Mouse (Mus musculus) neural tube, embryonic 13.5 days (tissue): ENCODE results near the gene Efcab6. TPM values are rescaled to one million over a fixed set of nuclear protein-coding genes. Genes with fewer than 3 reads are reported as not detected.

Experiments
- ATAC-seq: fragments of 200-750 bp; cut with Nextera tagmentation; 2 replicates; pipeline ENCODE4 v1.8.0; 2017; ENCODE audit warnings: low read depth, mild to moderate bottlenecking, moderate TSS enrichment, moderate library complexity
- H3K27ac ChIP-seq: fragments of 300-500 bp; sonication (generic); replicated peaks from 2 replicates; pipeline ENCODE4 v1.5.1; 2015; ENCODE audit warnings: moderate library complexity, mild to moderate bottlenecking, inconsistent platforms
- H3K27me3 ChIP-seq: fragments of 300-500 bp; sonication (generic); 2 replicates; pipeline ENCODE4 v1.6.1; 2015; ENCODE audit warnings: mild to moderate bottlenecking, inconsistent platforms
- H3K36me3 ChIP-seq: fragments of 300-500 bp; sonication (generic); 2 replicates; pipeline ENCODE4 v1.6.1; 2015; ENCODE audit warnings: mild to moderate bottlenecking, inconsistent platforms
- H3K4me1 ChIP-seq: fragments of 300-500 bp; sonication (generic); replicated peaks from 2 replicates; pipeline ENCODE4 v1.6.1; 2015; ENCODE audit warnings: inconsistent platforms
- H3K4me2 ChIP-seq: fragments of 300-500 bp; sonication (generic); 2 replicates; pipeline ENCODE4 v1.6.1; 2015; ENCODE audit warnings: inconsistent platforms, mild to moderate bottlenecking, moderate library complexity
- H3K4me3 ChIP-seq: fragments of 300-500 bp; sonication (generic); 2 replicates; pipeline ENCODE4 v1.5.1; 2015; ENCODE audit warnings: mild to moderate bottlenecking, inconsistent platforms
- H3K9ac ChIP-seq: fragments of 300-500 bp; sonication (generic); 2 replicates; pipeline ENCODE4 v1.6.1; 2015; ENCODE audit warnings: moderate library complexity, mild to moderate bottlenecking, inconsistent platforms
- H3K9me3 ChIP-seq: fragments of 300-500 bp; sonication (generic); 2 replicates; pipeline ENCODE4 v1.6.1; 2016; ENCODE audit warnings: inconsistent platforms
- WGBS: fragments of 180-500 bp; shearing (Covaris S2); methylation state at CpG from one replicate; pipeline ENCODE4 v1.1.7; 2015; 5-methylcytosine and 5-hydroxymethylcytosine counted together
- polyA plus RNA-seq: library from polyadenylated mRNA; unstranded; fragments of >200 nt; fragmentation: Nextera tagmentation; extraction: Ambion mirVana; gene quantifications from 2 replicates; pipeline ENCODE4 v1.2.1, GENCODE M21; 2015

Gene Efcab6
- polyA plus RNA-seq, 1 experiment from 2014 or later: 0.36 TPM

DNA sequence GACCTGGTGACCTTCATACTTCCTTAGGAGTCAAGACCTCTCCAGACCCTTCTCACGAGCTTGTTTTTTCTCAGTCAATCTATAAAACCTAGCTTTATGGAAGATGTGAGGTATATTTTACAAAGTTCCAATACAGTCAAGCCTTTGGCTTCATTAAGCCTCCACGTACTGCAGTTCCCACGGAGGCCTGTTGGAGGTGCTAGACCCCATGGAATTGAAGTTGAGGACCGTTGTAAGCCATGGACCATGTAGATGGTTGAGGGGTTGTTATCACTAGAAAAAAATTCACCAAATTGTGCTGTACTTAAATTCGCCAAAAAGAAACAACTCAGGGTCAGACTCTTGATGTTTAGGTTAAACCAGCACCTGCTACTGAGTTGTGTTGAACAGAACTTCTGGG lies 9.1 kb downstream of the Efcab6 start:
- H3K4me1 ChIP-seq: no peaks in the 10 kb centered on the region; the same call in 1 of the 2 replicates
- no peak overlapping the region for H3K4me3 ChIP-seq
- H3K27ac ChIP-seq: no peak overlapping the region
- no peak overlapping the region for H3K4me2 ChIP-seq
- no peaks in the 10 kb centered on the region for H3K36me3 ChIP-seq
- H3K9ac ChIP-seq: no peak overlapping the region
- no peaks in the 10 kb centered on the region for H3K9me3 ChIP-seq
- ATAC-seq: no peak
- 73% methylated on average over 5 of the region's 5 CpGs for WGBS
- no peaks in the 10 kb centered on the region; the same call in 1 of the 2 replicates for H3K27me3 ChIP-seq

- Histone ChIP-seq H3K36me3 (no peaks in the 10 kb centered on the region), H3K27ac (no peak overlapping the region), H3K9me3 (no peaks in the 10 kb centered on the region), H3K27me3 (no peaks in the 10 kb centered on the region; the same call in 1 of the 2 replicates), H3K9ac (no peak overlapping the region), H3K4me2 (no peak overlapping the region), H3K4me1 (peaks cover 9% of the 10 kb centered on the region), H3K4me3 (no peak overlapping the region)
- ATAC-seq: peak; percentile 77
- WGBS: 35% methylated on average over 9 of the region's 9 CpGs
Observed at GRCm38 (mm10) chr15:84053859-84054258, 11.3 kb downstream of the Efcab6 start.

GRCm38 (mm10) chr15:84053240-84053639 lies 11.9 kb downstream of the Efcab6 start:
- Histone ChIP-seq H3K36me3 (no peaks in the 10 kb centered on the region), H3K27me3 (no peaks in the 10 kb centered on the region; the same call in 1 of the 2 replicates), H3K4me2 (no peak overlapping the region), H3K4me3 (no peak overlapping the region), H3K27ac (no peak overlapping the region), H3K4me1 (peaks cover 9% of the 10 kb centered on the region), H3K9me3 (no peaks in the 10 kb centered on the region), H3K9ac (no peak overlapping the region)
- no peak for ATAC-seq
- 92% methylated on average over 4 of the region's 4 CpGs for WGBS

- ATAC-seq: no peak
- Histone ChIP-seq H3K27me3 (no peaks in the 10 kb centered on the region; the same call in 1 of the 2 replicates), H3K36me3 (no peaks in the 10 kb centered on the region), H3K9ac (no peak overlapping the region), H3K4me2 (no peak overlapping the region), H3K4me1 (peaks cover 9% of the 10 kb centered on the region), H3K27ac (no peak overlapping the region), H3K4me3 (no peak overlapping the region), H3K9me3 (no peaks in the 10 kb centered on the region)
- 87% methylated on average over 9 of the region's 9 CpGs for WGBS
Observed at GRCm38 (mm10) chr15:84052390-84052789, 12.8 kb downstream of the Efcab6 start.

DNA sequence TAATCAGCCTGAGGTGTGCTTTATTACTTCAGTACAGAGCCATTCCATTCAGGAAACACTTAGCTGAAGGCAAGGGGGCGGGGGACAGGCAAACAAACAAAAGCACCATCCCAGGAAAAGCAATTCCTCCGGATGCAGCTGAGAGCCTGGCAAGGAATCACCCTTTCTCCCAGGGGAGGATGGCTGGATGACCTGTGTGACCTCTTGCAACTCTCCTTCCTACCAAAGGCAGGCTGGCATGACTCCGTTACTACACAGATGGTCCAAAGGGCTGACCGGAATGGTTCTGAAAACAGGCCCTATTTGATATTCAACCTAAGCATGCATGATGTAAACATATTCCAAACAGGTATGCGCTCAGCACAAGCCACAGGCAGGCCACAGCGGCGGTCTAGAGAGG lies 15.6 kb downstream of the Efcab6 start:
- H3K36me3 ChIP-seq: no peaks in the 10 kb centered on the region
- 0 out of 2 replicates have a peak overlapping the region, but pooled peaks have one; percentile 3 for H3K27ac ChIP-seq
- no peaks in the 10 kb centered on the region for H3K9me3 ChIP-seq
- no peak overlapping the region for H3K4me2 ChIP-seq
- 37% methylated on average over 7 of the region's 7 CpGs for WGBS
- no peak overlapping the region for H3K9ac ChIP-seq
- H3K27me3 ChIP-seq: no peaks in the 10 kb centered on the region; the same call in 1 of the 2 replicates
- peaks cover 9% of the 10 kb centered on the region for H3K4me1 ChIP-seq
- H3K4me3 ChIP-seq: no peak overlapping the region
- 0 out of 2 replicates have a peak, but pooled peaks have one; percentile 34 for ATAC-seq

GRCm38 (mm10) chr15:84045562-84045961 lies 19.6 kb downstream of the Efcab6 start:
- H3K36me3 ChIP-seq: no peaks in the 10 kb centered on the region
- H3K9me3 ChIP-seq: no peaks in the 10 kb centered on the region
- no peak overlapping the region for H3K27ac ChIP-seq
- ATAC-seq: no peak
- H3K9ac ChIP-seq: no peak overlapping the region
- no peaks in the 10 kb centered on the region for H3K27me3 ChIP-seq
- WGBS: 93% methylated on average over 6 of the region's 6 CpGs
- H3K4me2 ChIP-seq: no peak overlapping the region
- peaks cover 9% of the 10 kb centered on the region; the same call in 1 of the 2 replicates for H3K4me1 ChIP-seq
- no peak overlapping the region for H3K4me3 ChIP-seq

DNA sequence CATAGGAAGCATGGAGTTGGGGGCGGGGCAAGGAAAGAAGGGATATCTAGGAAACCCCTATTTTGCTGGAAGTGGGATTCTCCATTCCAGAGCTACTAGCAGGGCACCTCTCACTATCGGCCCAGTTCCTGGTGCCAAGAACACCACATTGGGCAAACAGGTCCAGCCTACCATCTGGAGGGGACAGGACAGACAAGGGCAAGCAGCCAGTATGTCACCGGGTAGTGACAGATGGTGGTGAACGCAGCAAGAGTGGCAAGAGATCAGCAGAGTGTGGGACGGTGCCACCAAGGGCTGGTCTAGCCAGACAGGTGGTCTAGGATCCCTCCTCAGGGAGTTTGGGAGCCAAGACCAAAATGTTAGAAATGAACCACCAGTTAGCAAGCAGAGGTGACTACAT lies 28.1 kb downstream of the Efcab6 start:
- no peak overlapping the region for H3K4me3 ChIP-seq
- no peaks in the 10 kb centered on the region for H3K4me1 ChIP-seq
- no peaks in the 10 kb centered on the region for H3K36me3 ChIP-seq
- H3K9me3 ChIP-seq: no peaks in the 10 kb centered on the region
- no peak overlapping the region for H3K27ac ChIP-seq
- H3K4me2 ChIP-seq: no peak overlapping the region
- 80% methylated on average over 5 of the region's 5 CpGs for whole genome bisulfite sequencing
- no peak overlapping the region for H3K9ac ChIP-seq
- H3K27me3 ChIP-seq: no peaks in the 10 kb centered on the region
- no peak for ATAC-seq

DNA sequence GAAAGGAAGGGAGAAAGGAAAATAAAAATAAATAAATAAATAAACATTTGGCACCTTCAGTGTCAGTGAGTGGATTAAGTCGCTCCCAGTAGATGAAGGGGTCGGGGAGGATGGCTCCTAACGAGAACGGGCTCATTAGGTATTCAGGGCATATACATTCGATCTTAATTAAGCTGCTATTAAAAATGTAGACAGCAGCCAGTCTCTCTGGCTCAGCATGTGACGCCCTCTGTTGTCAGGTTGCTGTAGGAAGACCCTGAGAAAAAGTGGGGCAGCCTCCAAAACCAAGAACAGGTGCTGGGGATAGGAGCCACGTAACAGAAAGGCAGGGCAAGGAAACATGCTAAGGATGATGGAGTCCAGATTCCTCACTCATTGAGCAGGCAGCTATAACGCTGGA lies 39.5 kb downstream of the Efcab6 start:
- H3K27me3 ChIP-seq: no peaks in the 10 kb centered on the region
- no peak for ATAC-seq
- H3K9ac ChIP-seq: no peak overlapping the region
- H3K9me3 ChIP-seq: no peaks in the 10 kb centered on the region
- H3K36me3 ChIP-seq: no peaks in the 10 kb centered on the region
- no peak overlapping the region for H3K4me3 ChIP-seq
- H3K27ac ChIP-seq: no peak overlapping the region
- peaks cover 6% of the 10 kb centered on the region; the same call in 1 of the 2 replicates for H3K4me1 ChIP-seq
- no peak overlapping the region for H3K4me2 ChIP-seq
- 70% methylated on average over 8 of the region's 8 CpGs for WGBS

- Histone ChIP-seq H3K4me2 (no peak overlapping the region), H3K27me3 (no peaks in the 10 kb centered on the region), H3K9me3 (peaks cover 3% of the 10 kb centered on the region; the same call in 1 of the 2 replicates), H3K4me3 (no peak overlapping the region), H3K9ac (no peak overlapping the region), H3K36me3 (no peaks in the 10 kb centered on the region), H3K27ac (no peak overlapping the region), H3K4me1 (peaks cover 6% of the 10 kb centered on the region; the same call in 1 of the 2 replicates)
- no peak for ATAC-seq
- 84% methylated on average over 6 of the region's 6 CpGs for WGBS
Observed at GRCm38 (mm10) chr15:84024851-84025250, 40.3 kb downstream of the Efcab6 start.

DNA sequence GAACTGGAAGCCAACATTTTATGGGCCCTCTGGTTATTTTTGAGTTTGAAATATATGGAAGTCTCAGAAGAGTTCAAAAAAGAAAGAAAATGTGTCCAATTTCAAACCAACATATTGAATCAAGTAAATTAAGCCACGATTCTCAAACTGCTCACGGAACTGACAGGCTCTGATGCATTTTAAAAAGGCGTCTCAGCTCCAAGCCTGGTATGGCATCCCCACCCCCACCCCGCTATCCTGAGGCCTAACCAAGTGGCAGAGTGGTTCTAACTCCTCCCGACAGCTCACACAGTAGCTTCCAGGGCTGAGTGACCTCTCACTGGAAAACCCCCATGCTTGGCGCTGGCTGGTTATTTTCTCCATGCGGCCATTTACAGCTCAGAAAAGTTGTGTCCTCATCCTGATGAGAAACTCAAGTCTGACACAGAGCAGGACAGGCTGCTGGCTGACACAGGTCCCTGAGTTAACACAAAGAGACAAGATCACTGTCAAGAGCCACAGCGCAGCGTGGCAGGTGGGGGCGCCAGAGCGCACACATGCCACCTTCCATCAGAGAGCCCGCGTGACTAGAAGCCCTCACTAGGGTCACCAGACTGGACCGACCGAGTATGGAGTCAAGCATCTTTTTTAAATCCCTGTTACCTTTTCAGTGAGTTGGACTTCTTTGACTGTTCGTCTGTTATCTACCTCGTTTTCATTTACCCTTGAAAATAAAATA lies 55.7 kb downstream of the Efcab6 start:
- Histone ChIP-seq H3K27ac (no peak overlapping the region), H3K4me3 (no peak overlapping the region), H3K4me1 (no peaks in the 10 kb centered on the region; the same call in 1 of the 2 replicates), H3K36me3 (no peaks in the 10 kb centered on the region), H3K4me2 (no peak overlapping the region), H3K9me3 (no peaks in the 10 kb centered on the region), H3K9ac (no peak overlapping the region), H3K27me3 (no peaks in the 10 kb centered on the region)
- WGBS: 64% methylated on average over 17 of the region's 17 CpGs
- no peak for ATAC-seq

- Histone ChIP-seq H3K9me3 (no peaks in the 10 kb centered on the region), H3K27ac (no peak overlapping the region), H3K4me1 (no peaks in the 10 kb centered on the region), H3K4me3 (no peak overlapping the region), H3K36me3 (no peaks in the 10 kb centered on the region), H3K27me3 (peaks cover 1% of the 10 kb centered on the region), H3K4me2 (no peak overlapping the region), H3K9ac (no peak overlapping the region)
- 85% methylated on average over 14 of the region's 14 CpGs for WGBS
- no peak for ATAC-seq
Observed at GRCm38 (mm10) chr15:84004306-84004705, 60.9 kb downstream of the Efcab6 start.

DNA sequence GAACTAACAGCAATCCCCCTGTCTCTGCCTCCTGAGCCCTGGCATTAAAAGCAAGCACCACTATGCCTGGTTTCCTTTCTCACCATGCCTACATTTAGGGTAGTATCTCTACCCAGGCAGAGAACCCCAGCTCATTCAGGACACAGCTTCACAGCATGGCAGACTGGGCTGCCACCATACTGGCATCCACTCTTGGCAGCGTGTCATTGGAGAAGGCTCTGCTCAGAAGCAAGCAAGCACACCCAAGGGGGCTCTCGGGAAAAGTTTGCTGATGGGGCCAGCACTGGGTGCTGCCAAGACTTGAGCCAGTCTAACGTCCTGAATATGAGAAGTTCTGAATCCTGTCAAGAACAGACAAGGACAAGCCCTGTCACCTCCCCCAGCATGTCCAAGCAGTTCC lies 66.1 kb downstream of the Efcab6 start:
- peaks cover 9% of the 10 kb centered on the region for H3K27me3 ChIP-seq
- H3K9ac ChIP-seq: no peak overlapping the region
- H3K36me3 ChIP-seq: no peaks in the 10 kb centered on the region
- no peak overlapping the region for H3K4me3 ChIP-seq
- H3K9me3 ChIP-seq: no peaks in the 10 kb centered on the region
- 91% methylated on average over 3 of the region's 3 CpGs for WGBS
- peaks cover 39% of the 10 kb centered on the region for H3K4me1 ChIP-seq
- H3K4me2 ChIP-seq: no peak overlapping the region
- ATAC-seq: no peak
- peak overlapping the region; percentile 83 for H3K27ac ChIP-seq

GRCm38 (mm10) chr15:83998586-83998985 lies 66.6 kb downstream of the Efcab6 start:
- Histone ChIP-seq H3K4me2 (peak overlapping the region; percentile 45), H3K4me3 (no peak overlapping the region), H3K27ac (peak overlapping the region; percentile 83), H3K27me3 (peaks cover 9% of the 10 kb centered on the region), H3K9me3 (no peaks in the 10 kb centered on the region), H3K9ac (peak overlapping the region; percentile 31; the same call in 1 of the 2 replicates), H3K36me3 (no peaks in the 10 kb centered on the region), H3K4me1 (peaks cover 39% of the 10 kb centered on the region)
- WGBS: 41% methylated on average over 7 of the region's 7 CpGs
- no peak for ATAC-seq
